ENCODE assay signal across 7 mouse cellular contexts in the genomic region with DNA sequence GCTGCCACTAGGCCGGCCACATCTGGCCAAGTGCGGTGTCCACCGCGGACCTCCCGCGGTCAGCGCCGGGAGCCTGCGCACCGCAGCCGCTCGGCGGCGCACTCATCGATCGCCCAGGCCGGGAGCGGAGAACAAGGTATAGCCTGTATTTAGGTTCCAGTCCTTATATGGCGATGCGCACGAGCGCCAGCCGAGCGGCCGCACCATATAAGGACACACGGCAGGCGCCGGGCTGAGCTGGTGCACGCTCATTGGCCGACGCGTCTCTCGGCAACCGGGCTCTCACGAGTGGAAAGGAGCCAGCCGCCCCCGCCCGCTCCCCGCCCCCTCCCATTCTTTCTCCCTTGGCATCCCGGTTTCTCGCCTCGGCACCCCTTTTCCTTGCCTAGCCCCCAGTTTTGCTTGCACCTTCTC. TPM values are rescaled to one million over a fixed set of nuclear protein-coding genes. Genes with fewer than 3 reads are reported as not detected.
DNase-seq lines count a peak whose midpoint lies in the region; ATAC-seq and TF ChIP-seq lines count a peak whose summit lies in the region.

No protein-coding gene starts in this region.

- H3K27ac ChIP-seq in ES-E14 (ENCODE audit: insufficient read depth, low read depth, low read length, poor library complexity, severe bottlenecking): no peak overlapping the region
- no peak overlapping the region for H3K27ac ChIP-seq in bone marrow, adult 2 months (ENCODE audit: control insufficient read depth, insufficient read depth, low read depth, low read length, poor library complexity)
- peak overlapping the region; percentile 89 for H3K27ac ChIP-seq in forebrain, embryonic 16.5 days (ENCODE audit: low read length)
- H3K27ac ChIP-seq in hindbrain, embryonic 13.5 days: peak overlapping the region; percentile 96

- peak overlapping the region; percentile 66 for H3K9ac ChIP-seq in ES-E14 (ENCODE audit: insufficient read depth, low read depth, low read length, poor library complexity, severe bottlenecking)
- peak overlapping the region; percentile 60 for H3K9ac ChIP-seq in forebrain, embryonic 16.5 days (replicated peaks; ENCODE audit: low read depth, low read length)
- peak overlapping the region; percentile 74 for H3K9ac ChIP-seq in hindbrain, embryonic 13.5 days

- TF ChIP-seq POLR2A in bone marrow, adult 2 months (IDR thresholded peaks at IDR 0.05; ENCODE audit: borderline replicate concordance, control insufficient read depth, low read depth, low read length): no peak; the same call in 1 of the 2 replicates

- intact Hi-C loops in left cerebral cortex, postnatal 10 days (cut with DNase I): loop anchor here (5.0 kb wide), 1 partner anchor 134 kb away; no protein-coding TSS in a partner anchor

- peak overlapping the region; percentile 96 for H3K4me2 ChIP-seq in forebrain, embryonic 16.5 days (ENCODE audit: low read length)
- peak overlapping the region; percentile 88 for H3K4me2 ChIP-seq in hindbrain, embryonic 13.5 days

- peak overlapping the region; percentile 59 to 65 for H3K4me3 ChIP-seq in ES-E14 (ENCODE audit: insufficient read depth in 1 of 2, low read depth in 1 of 2, low read length in 2 of 2, poor library complexity in 1 of 2, severe bottlenecking in 1 of 2)
- H3K4me3 ChIP-seq in bone marrow, adult 2 months (replicated peaks; ENCODE audit: control insufficient read depth, low read depth, low read length): peak overlapping the region; percentile 47
- H3K4me3 ChIP-seq in forebrain, embryonic 16.5 days (replicated peaks; ENCODE audit: low read length): peak overlapping the region; percentile 44
- H3K4me3 ChIP-seq in hindbrain, embryonic 13.5 days: peak overlapping the region; percentile 35
- H3K4me3 ChIP-seq in megakaryocyte, embryonic 14.5 days (replicated peaks): peak overlapping the region; percentile 85

- TF ChIP-seq CTCF in bone marrow, adult 2 months (IDR thresholded peaks at IDR 0.05; ENCODE audit: control insufficient read depth, insufficient read depth, low read length): peak; percentile 32; the same call in 1 of the 2 replicates

- no peaks in the 10 kb centered on the region for H3K36me3 ChIP-seq in ES-E14 (ENCODE audit: control insufficient read depth, insufficient read depth, low read length, poor library complexity, severe bottlenecking)
- no peaks in the 10 kb centered on the region for H3K36me3 ChIP-seq in forebrain, embryonic 16.5 days (ENCODE audit: control insufficient read depth, insufficient read depth)
- H3K36me3 ChIP-seq in hindbrain, embryonic 13.5 days: no peaks in the 10 kb centered on the region
- no peaks in the 10 kb centered on the region for H3K36me3 ChIP-seq in megakaryocyte, embryonic 14.5 days (replicated peaks; ENCODE audit: low read length)

- WGBS in bone marrow, adult 2 months: under 1% methylated on average over 40 of the region's 42 CpGs
- WGBS in forebrain, embryonic 16.5 days: under 1% methylated on average over 40 of the region's 42 CpGs
- WGBS in hindbrain, embryonic 13.5 days: under 1% methylated on average over 42 of the region's 42 CpGs

- DNase-seq in ES-E14 (ENCODE audit: low read depth, low spot score): no peak
- DNase-seq in left cerebral cortex, postnatal 10 days (ENCODE audit: extremely low spot score in 1 of 2, low spot score in 2 of 2): peak; percentile 90 to 91
- peak; percentile 87 to 91 for DNase-seq in right cerebral cortex, postnatal 36 days (ENCODE audit: low spot score in 2 of 2)

- in situ Hi-C loops in ES-E14 (cut with MboI; ENCODE audit: low sequenced_read_pairs in 2 of 2, unreplicated experiment in 2 of 2): loop anchor here (5.0 to 10.0 kb wide), 2 partner anchors 34 to 1182 kb away; a partner anchor contains a TSS

- peaks cover 0 to 25% of the 10 kb centered on the region in 2 experiments; a peak in 1 of 4 replicates for H3K4me1 ChIP-seq in ES-E14 (ENCODE audit: control insufficient read depth in 2 of 2, insufficient read depth in 2 of 2, low read length in 2 of 2, poor library complexity in 1 of 2)
- H3K4me1 ChIP-seq in bone marrow, adult 2 months (ENCODE audit: control insufficient read depth, insufficient read depth, low read length): peaks cover 1% of the 10 kb centered on the region; the same call in 1 of the 2 replicates
- H3K4me1 ChIP-seq in forebrain, embryonic 16.5 days (replicated peaks; ENCODE audit: control insufficient read depth, insufficient read depth, low read length): peaks cover 49% of the 10 kb centered on the region
- peaks cover 65% of the 10 kb centered on the region for H3K4me1 ChIP-seq in hindbrain, embryonic 13.5 days (replicated peaks)
- H3K4me1 ChIP-seq in megakaryocyte, embryonic 14.5 days: peaks cover 81% of the 10 kb centered on the region

- H3K9me3 ChIP-seq in ES-E14 (ENCODE audit: control insufficient read depth, insufficient read depth, low read depth, low read length): no peaks in the 10 kb centered on the region
- H3K9me3 ChIP-seq in forebrain, embryonic 16.5 days (ENCODE audit: control insufficient read depth, low read length): no peaks in the 10 kb centered on the region
- H3K9me3 ChIP-seq in hindbrain, embryonic 13.5 days: no peaks in the 10 kb centered on the region
- peaks cover 9% of the 10 kb centered on the region for H3K9me3 ChIP-seq in megakaryocyte, embryonic 14.5 days

- peak; percentile 97 for ATAC-seq in forebrain, embryonic 16.5 days
- peak; percentile 93 for ATAC-seq in hindbrain, embryonic 13.5 days (ENCODE audit: low FRiP score)

- peaks cover 48% of the 10 kb centered on the region for H3K27me3 ChIP-seq in forebrain, embryonic 16.5 days (replicated peaks; ENCODE audit: control insufficient read depth, insufficient read depth, low read length)
- peaks cover 72% of the 10 kb centered on the region for H3K27me3 ChIP-seq in hindbrain, embryonic 13.5 days
- peaks cover 99% of the 10 kb centered on the region for H3K27me3 ChIP-seq in megakaryocyte, embryonic 14.5 days (replicated peaks)

TF ChIP-seq in ES-E14, 5 proteins besides CTCF, POLR2A, EP300 and RAD21:
- no peak for TF ChIP-seq MAFK (IDR thresholded peaks at IDR 0.05; ENCODE audit: insufficient read depth, low read depth, low read length)
- TF ChIP-seq ZC3H11A (IDR thresholded peaks at IDR 0.05; ENCODE audit: borderline replicate concordance, low read depth, low read length): no peak
- TF ChIP-seq CHD2 (IDR thresholded peaks at IDR 0.05; ENCODE audit: low read depth, low read length): no peak
- TF ChIP-seq ZNF384 (IDR thresholded peaks at IDR 0.05; ENCODE audit: low read depth, low read length): no peak
- no peak for TF ChIP-seq HCFC1 (IDR thresholded peaks at IDR 0.05; ENCODE audit: borderline replicate concordance, insufficient read depth, low read length)
TF ChIP-seq in ES-E14: peak in this region for 0.

RNA-seq across cellular contexts. Expression of a gene that starts 12.5 kb away (rescaled TPM):
- 1.1 and 1.2 TPM in 2 replicates for total RNA-seq in ES-E14 (2012; rRNA removed)
- 3.3 and 7.4 TPM in 2 replicates for polyA plus RNA-seq in bone marrow, adult 2 months (2011; ENCODE audit: insufficient read depth, insufficient read length, low replicate concordance, missing spikeins)
- polyA plus RNA-seq in forebrain, embryonic 16.5 days (2015; fragmentation: Nextera tagmentation; extraction: Ambion mirVana): 12.3 and 13.4 TPM in 2 replicates
- polyA plus RNA-seq in hindbrain, embryonic 13.5 days (2015; fragmentation: Nextera tagmentation; extraction: Ambion mirVana): 10.0 and 11.1 TPM in 2 replicates
- 10 to 100 TPM; 11.3 to 15.3 TPM for total RNA-seq in left cerebral cortex, postnatal 10 days (2021)
- 2.7 and 7.4 TPM in 2 replicates for polyA plus RNA-seq in megakaryocyte, embryonic 14.5 days (2012; ENCODE audit: insufficient read depth, low replicate concordance)

RNA-seq across cellular contexts. Expression of a gene that starts 30.5 kb away (rescaled TPM):
- 12.6 and 13.9 TPM in 2 replicates for total RNA-seq in ES-E14 (2012; rRNA removed)
- polyA plus RNA-seq in bone marrow, adult 2 months (2011; ENCODE audit: insufficient read depth, insufficient read length, low replicate concordance, missing spikeins): 0.34 and 2.8 TPM in 2 replicates
- polyA plus RNA-seq in forebrain, embryonic 16.5 days (2015; fragmentation: Nextera tagmentation; extraction: Ambion mirVana): 24.9 and 26.7 TPM in 2 replicates
- 20.3 and 24.2 TPM in 2 replicates for polyA plus RNA-seq in hindbrain, embryonic 13.5 days (2015; fragmentation: Nextera tagmentation; extraction: Ambion mirVana)
- 1 to 10 TPM; 2.8 to 3.5 TPM for total RNA-seq in left cerebral cortex, postnatal 10 days (2021)
- polyA plus RNA-seq in megakaryocyte, embryonic 14.5 days (2012; ENCODE audit: insufficient read depth, low replicate concordance): 0.46 TPM in 1 of 2 replicates, not detected in the other

RNA-seq across cellular contexts. Expression of a gene that starts 32.8 kb away (rescaled TPM):
- total RNA-seq in ES-E14 (2012; rRNA removed): 0.90 and 1.8 TPM in 2 replicates
- 7.3 and 18.8 TPM in 2 replicates for polyA plus RNA-seq in bone marrow, adult 2 months (2011; ENCODE audit: insufficient read depth, insufficient read length, low replicate concordance, missing spikeins)
- polyA plus RNA-seq in forebrain, embryonic 16.5 days (2015; fragmentation: Nextera tagmentation; extraction: Ambion mirVana): 18.1 and 18.5 TPM in 2 replicates
- 14.1 and 15.8 TPM in 2 replicates for polyA plus RNA-seq in hindbrain, embryonic 13.5 days (2015; fragmentation: Nextera tagmentation; extraction: Ambion mirVana)
- total RNA-seq in left cerebral cortex, postnatal 10 days (2021): 10 to 100 TPM; 54.4 to 56.9 TPM
- polyA plus RNA-seq in megakaryocyte, embryonic 14.5 days (2012; ENCODE audit: insufficient read depth, low replicate concordance): 49.2 and 111 TPM in 2 replicates

Comparison
In these comparisons a context has a peak if more than half of its experiments do, and no peak if none do; other contexts are left out.
1. H3K27ac ChIP-seq: peak in forebrain, embryonic 16.5 days (single experiment) and hindbrain, embryonic 13.5 days (single experiment); none in ES-E14 (single experiment) and bone marrow, adult 2 months (single experiment).
2. H3K4me3 ChIP-seq: peak in every context shown above with its lines; median percentile 85 in megakaryocyte, embryonic 14.5 days; 62 in ES-E14; 47 in bone marrow, adult 2 months; 44 in forebrain, embryonic 16.5 days; 35 in hindbrain, embryonic 13.5 days.
3. Peak in every context shown above with its lines, with median percentiles within 50 percentile points of each other: H3K9ac ChIP-seq.